Mouse (Mus musculus) intestine, embryonic 16.5 days (tissue): ENCODE data around the gene Ugt1a5. TPM values are rescaled to one million over a fixed set of nuclear protein-coding genes. Genes with fewer than 3 reads are reported as not detected.

Source experiments
- ATAC-seq: fragments of 200-750 bp; cut with Nextera tagmentation; 2 replicates; pipeline ENCODE4 v1.8.0; 2017; ENCODE audit warnings: moderate TSS enrichment, moderate library complexity
- H3K27ac ChIP-seq: fragments of 300-500 bp; sonication (generic); 2 replicates; pipeline ENCODE4 v1.5.1; 2014; ENCODE audit warnings: mild to moderate bottlenecking, low read length
- H3K27me3 ChIP-seq: fragments of 300-500 bp; sonication (generic); replicated peaks from 2 replicates; pipeline ENCODE4 v1.6.1; 2014; ENCODE audit warnings: low read length, control low read depth, mixed read lengths; ENCODE audit not compliant: control insufficient read depth, insufficient read depth
- H3K36me3 ChIP-seq: fragments of 300-500 bp; sonication (generic); 2 replicates; pipeline ENCODE4 v1.6.1; 2014; ENCODE audit warnings: low read length, control low read depth; ENCODE audit not compliant: control insufficient read depth, insufficient read depth
- H3K4me1 ChIP-seq: fragments of 300-500 bp; sonication (generic); 2 replicates; pipeline ENCODE4 v1.6.1; 2014; ENCODE audit warnings: low read length, control low read depth, mixed read lengths; ENCODE audit not compliant: control insufficient read depth, insufficient read depth
- H3K4me2 ChIP-seq: fragments of 300-500 bp; sonication (generic); 2 replicates; pipeline ENCODE4 v1.6.1; 2014; ENCODE audit warnings: low read depth, low read length, control low read depth
- H3K4me3 ChIP-seq: fragments of 300-500 bp; sonication (generic); 2 replicates; pipeline ENCODE4 v1.5.1; 2014; ENCODE audit warnings: mild to moderate bottlenecking, low read length
- H3K9ac ChIP-seq: fragments of 300-500 bp; sonication (generic); 2 replicates; pipeline ENCODE4 v1.6.1; 2014; ENCODE audit warnings: low read depth, low read length
- H3K9me3 ChIP-seq: fragments of 300-500 bp; sonication (generic); 2 replicates; pipeline ENCODE4 v1.6.1; 2016; ENCODE audit warnings: low read length, control low read depth; ENCODE audit not compliant: control insufficient read depth
- WGBS: fragments of 180-500 bp; shearing (Covaris S2); extraction: QIAGEN DNeasy Blood & Tissue Kit; methylation state at CpG from one replicate; pipeline ENCODE4 v1.1.7; 2014; 5-methylcytosine and 5-hydroxymethylcytosine counted together
- polyA plus RNA-seq: library from polyadenylated mRNA; unstranded; fragments of >200 nt; fragmentation: Nextera tagmentation; extraction: Ambion mirVana; gene quantifications from 2 replicates; pipeline ENCODE4 v1.2.1, GENCODE M21; 2015

Ugt1a5 gene
- polyA plus RNA-seq, 1 experiment from 2014 or later, result not detected

GRCm38 (mm10) chr1:88268070-88268469 lies 102.3 kb downstream of the Ugt1a5 start:
- 87% methylated on average over 6 of the region's 6 CpGs for WGBS
- H3K9me3 ChIP-seq, result no peaks in the 10 kb centered on the region
- H3K36me3 ChIP-seq, result peaks cover 86% of the 10 kb centered on the region
- ATAC-seq, result no peak
- H3K27me3 ChIP-seq, result no peaks in the 10 kb centered on the region
- no peaks in the 10 kb centered on the region for H3K4me1 ChIP-seq
- no peak overlapping the region for H3K4me3 ChIP-seq
- no peak overlapping the region for H3K4me2 ChIP-seq
- H3K9ac ChIP-seq, result no peak overlapping the region
- H3K27ac ChIP-seq, result no peak overlapping the region

Other genes with a start within 250 kb of the Ugt1a5 start
- 27.4 and 28.4 TPM in 2 replicates for gene Usp40, start 157.5 kb upstream of the Ugt1a5 start, polyA plus RNA-seq
- gene Ugt1a10, start 110.6 kb upstream of the Ugt1a5 start, polyA plus RNA-seq, result not detected in 2 replicates
- 17.8 and 23.5 TPM in 2 replicates for gene Ugt1a9, start 95.2 kb upstream of the Ugt1a5 start, polyA plus RNA-seq
- gene Ugt1a8, start 78.2 kb upstream of the Ugt1a5 start, polyA plus RNA-seq, result not detected in 2 replicates
- gene Ugt1a7c, start 71.0 kb upstream of the Ugt1a5 start, polyA plus RNA-seq, result 82.7 and 89.2 TPM in 2 replicates
- gene Ugt1a6b, start 62.8 kb upstream of the Ugt1a5 start, polyA plus RNA-seq, result 0.36 and 0.49 TPM in 2 replicates
- gene Ugt1a6a, start 31.2 kb upstream of the Ugt1a5 start, polyA plus RNA-seq, result 9.0 and 11.0 TPM in 2 replicates
- 0.37 TPM in 1 of 2 replicates, not detected in the other for gene Ugt1a2, start 34.6 kb downstream of the Ugt1a5 start, polyA plus RNA-seq
- gene Dnajb3, start 39.8 kb downstream of the Ugt1a5 start, polyA plus RNA-seq, result 5.7 and 8.0 TPM in 2 replicates
- gene Ugt1a1, start 45.9 kb downstream of the Ugt1a5 start, polyA plus RNA-seq, result 55.9 and 79.1 TPM in 2 replicates
- 0.76 and 0.88 TPM in 2 replicates for gene Mroh2a, start 61.0 kb downstream of the Ugt1a5 start, polyA plus RNA-seq
- 135 and 141 TPM in 2 replicates for gene Hjurp, start 111.6 kb downstream of the Ugt1a5 start, polyA plus RNA-seq
- gene Trpm8, start 111.6 kb downstream of the Ugt1a5 start, polyA plus RNA-seq, result not detected in 2 replicates
- 18.2 and 19.7 TPM in 2 replicates for gene Spp2, start 240.9 kb downstream of the Ugt1a5 start, polyA plus RNA-seq